Mouse (Mus musculus) midbrain, embryonic 15.5 days (tissue): ENCODE results near the gene Tex46. TPM values are rescaled to one million over a fixed set of nuclear protein-coding genes. Genes with fewer than 3 reads are reported as not detected.

Experiments
- ATAC-seq: fragments of 200-750 bp; cut with Nextera tagmentation; replicated peaks from 2 replicates; pipeline ENCODE4 v1.8.0; 2017; ENCODE audit warnings: moderate TSS enrichment
- H3K27ac ChIP-seq: fragments of 300-500 bp; sonication (generic); 2 replicates; pipeline ENCODE4 v1.5.1; 2015; ENCODE audit warnings: mild to moderate bottlenecking, inconsistent platforms
- H3K27me3 ChIP-seq: fragments of 300-500 bp; sonication (generic); replicated peaks from 2 replicates; pipeline ENCODE4 v1.6.1; 2015; ENCODE audit warnings: inconsistent platforms
- H3K36me3 ChIP-seq: fragments of 300-500 bp; sonication (generic); replicated peaks from 2 replicates; pipeline ENCODE4 v1.6.1; 2015; ENCODE audit warnings: inconsistent platforms
- H3K4me1 ChIP-seq: fragments of 300-500 bp; sonication (generic); 2 replicates; pipeline ENCODE4 v1.6.1; 2015; ENCODE audit warnings: inconsistent platforms
- H3K4me2 ChIP-seq: fragments of 300-500 bp; sonication (generic); 2 replicates; pipeline ENCODE4 v1.6.1; 2015; ENCODE audit warnings: inconsistent platforms, mild to moderate bottlenecking, moderate library complexity
- H3K4me3 ChIP-seq: fragments of 300-500 bp; sonication (generic); 2 replicates; pipeline ENCODE4 v1.5.1; 2015; ENCODE audit warnings: mild to moderate bottlenecking, inconsistent platforms
- H3K9ac ChIP-seq: fragments of 300-500 bp; sonication (generic); 2 replicates; pipeline ENCODE4 v1.6.1; 2015; ENCODE audit warnings: mild to moderate bottlenecking, inconsistent platforms
- H3K9me3 ChIP-seq: fragments of 300-500 bp; sonication (generic); 2 replicates; pipeline ENCODE4 v1.6.1; 2016; ENCODE audit warnings: inconsistent platforms
- WGBS: fragments of 180-500 bp; shearing (Covaris S2); methylation state at CpG from one replicate; pipeline ENCODE4 v1.1.7; 2015; ENCODE audit warnings: mixed read lengths; 5-methylcytosine and 5-hydroxymethylcytosine counted together
- polyA plus RNA-seq: library from polyadenylated mRNA; unstranded; fragments of >200 nt; fragmentation: Nextera tagmentation; extraction: Ambion mirVana; gene quantifications from 2 replicates; pipeline ENCODE4 v1.2.1, GENCODE M21; 2015

Gene Tex46
- polyA plus RNA-seq, 1 experiment from 2014 or later = not detected

DNA sequence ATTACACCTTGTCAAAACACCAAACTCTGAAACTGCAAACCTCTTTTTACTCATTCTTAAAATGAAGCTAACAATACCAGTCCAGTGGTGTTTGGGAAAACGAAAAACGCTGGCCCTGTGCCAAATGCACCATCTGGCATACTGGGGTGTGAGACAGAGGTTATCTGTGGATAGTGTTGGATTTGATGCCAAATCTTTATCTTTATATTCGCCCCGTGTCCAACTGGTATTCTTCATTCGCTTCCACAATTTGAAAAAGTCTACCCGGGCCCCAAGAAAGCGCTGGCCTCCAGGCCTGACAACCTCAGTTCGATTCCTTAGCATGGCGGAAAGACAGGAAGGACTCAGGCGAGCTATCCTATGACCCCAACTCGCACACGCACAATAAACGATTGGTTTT lies 8.8 kb upstream of the Tex46 start:
- Histone ChIP-seq H3K4me2 (peak overlapping the region; percentile 66), H3K4me1 (peaks cover 25% of the 10 kb centered on the region), H3K27ac (peak overlapping the region; percentile 93), H3K36me3 (no peaks in the 10 kb centered on the region), H3K9me3 (no peaks in the 10 kb centered on the region), H3K4me3 (peak overlapping the region; percentile 98), H3K27me3 (no peaks in the 10 kb centered on the region), H3K9ac (peak overlapping the region; percentile 100)
- under 1% methylated on average over 13 of the region's 13 CpGs for WGBS
- ATAC-seq = no peak

- ATAC-seq = peak; percentile 72
- H3K27me3 ChIP-seq = no peaks in the 10 kb centered on the region
- H3K36me3 ChIP-seq = no peaks in the 10 kb centered on the region
- H3K4me2 ChIP-seq = peak overlapping the region; percentile 66
- H3K9ac ChIP-seq = peak overlapping the region; percentile 100
- H3K9me3 ChIP-seq = no peaks in the 10 kb centered on the region
- H3K27ac ChIP-seq = peak overlapping the region; percentile 93
- peak overlapping the region; percentile 98 for H3K4me3 ChIP-seq
- under 1% methylated on average over 48 of the region's 68 CpGs for WGBS
- peaks cover 25% of the 10 kb centered on the region for H3K4me1 ChIP-seq
Measured at GRCm38 (mm10) chr4:136602018-136602554, 8.2 kb upstream of the Tex46 start.

- peak within 1 kb of the TSS; percentile 66 for H3K4me2 ChIP-seq
- ATAC-seq = peak; percentile 91
- H3K9me3 ChIP-seq = no peaks in the 10 kb centered on the region
- peak within 1 kb of the TSS; percentile 98 for H3K4me3 ChIP-seq
- H3K27ac ChIP-seq = peak within 1 kb of the TSS; percentile 93
- no peaks in the 10 kb centered on the region for H3K36me3 ChIP-seq
- peaks cover 22% of the 10 kb centered on the region for H3K4me1 ChIP-seq
- H3K27me3 ChIP-seq = no peaks in the 10 kb centered on the region
- WGBS = under 1% methylated on average over 45 of the region's 45 CpGs
- peak within 1 kb of the TSS; percentile 100 for H3K9ac ChIP-seq
Measured at GRCm38 (mm10) chr4:136602568-136602967, 7.7 kb upstream of the Tex46 start, which contains the start of gene Kdm1a. TSS of gene Kdm1a (minus strand) at chr4:136602723.

- Histone ChIP-seq H3K27me3 (no peaks in the 10 kb centered on the region), H3K27ac (no peak overlapping the region), H3K4me2 (no peak overlapping the region), H3K9me3 (no peaks in the 10 kb centered on the region), H3K4me3 (no peak overlapping the region), H3K4me1 (peaks cover 3% of the 10 kb centered on the region), H3K36me3 (no peaks in the 10 kb centered on the region), H3K9ac (no peak overlapping the region)
- ATAC-seq = no peak
- WGBS = 91% methylated on average over 19 of the region's 19 CpGs
Measured at GRCm38 (mm10) chr4:136605756-136606485, 4.3 kb upstream of the Tex46 start.

- H3K27me3 ChIP-seq = no peaks in the 10 kb centered on the region
- no peak for ATAC-seq
- H3K4me3 ChIP-seq = no peak overlapping the region
- 63% methylated on average over 7 of the region's 7 CpGs for WGBS
- H3K9ac ChIP-seq = no peak overlapping the region
- H3K4me1 ChIP-seq = no peaks in the 10 kb centered on the region
- H3K27ac ChIP-seq = no peak overlapping the region
- no peak overlapping the region for H3K4me2 ChIP-seq
- H3K36me3 ChIP-seq = no peaks in the 10 kb centered on the region
- no peaks in the 10 kb centered on the region for H3K9me3 ChIP-seq
Measured at GRCm38 (mm10) chr4:136613657-136614056, 3.4 kb downstream of the Tex46 start.

GRCm38 (mm10) chr4:136621336-136621735 lies 11.1 kb downstream of the Tex46 start:
- no peaks in the 10 kb centered on the region for H3K9me3 ChIP-seq
- WGBS = 0% methylated on average over 1 of the region's 1 CpGs
- H3K9ac ChIP-seq = no peak overlapping the region
- 0 out of 2 replicates have a peak, but pooled peaks have one; percentile 11 for ATAC-seq
- H3K27me3 ChIP-seq = no peaks in the 10 kb centered on the region; the same call in 1 of the 2 replicates
- H3K27ac ChIP-seq = no peak overlapping the region
- H3K4me2 ChIP-seq = no peak overlapping the region
- H3K4me3 ChIP-seq = no peak overlapping the region
- no peaks in the 10 kb centered on the region for H3K4me1 ChIP-seq
- no peaks in the 10 kb centered on the region for H3K36me3 ChIP-seq

GRCm38 (mm10) chr4:136621956-136622355 lies 11.7 kb downstream of the Tex46 start:
- ATAC-seq = no peak

DNA sequence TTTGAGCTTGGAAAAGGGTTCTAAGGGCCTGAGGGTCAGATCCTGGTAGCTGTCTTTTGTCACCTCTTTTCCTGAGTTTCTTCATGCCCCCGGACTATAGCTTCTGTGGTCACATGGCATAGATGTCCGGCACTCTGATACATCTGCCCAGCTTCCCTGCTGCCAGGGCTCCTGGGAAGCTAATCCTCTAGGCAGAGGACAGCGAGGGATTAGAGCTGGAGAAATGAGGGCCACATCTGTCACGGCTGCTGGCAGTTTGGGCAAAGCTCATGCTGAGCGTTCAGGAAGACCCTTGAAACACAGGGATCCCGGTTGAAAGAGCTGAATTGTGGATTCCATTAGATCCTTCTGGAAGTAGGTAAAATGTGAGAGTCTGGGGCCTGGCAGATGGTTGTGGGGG lies 12.2 kb downstream of the Tex46 start, which contains the start of gene Lactbl1:
Gene Lactbl1 (plus strand): TSS at position 234 of the 400 bp plus-strand sequence.
- Histone ChIP-seq H3K36me3 (no peaks in the 10 kb centered on the region), H3K27me3 (no peaks in the 10 kb centered on the region; the same call in 1 of the 2 replicates), H3K9ac (no peak within 1 kb of the TSS), H3K4me3 (no peak within 1 kb of the TSS), H3K4me2 (no peak within 1 kb of the TSS), H3K9me3 (no peaks in the 10 kb centered on the region), H3K27ac (no peak within 1 kb of the TSS), H3K4me1 (no peaks in the 10 kb centered on the region)
- 22% methylated on average over 6 of the region's 6 CpGs for WGBS
- no peak for ATAC-seq

More at GRCm38 (mm10) chr4:136621956-136622355, 11.7 kb downstream of the Tex46 start:
- Histone ChIP-seq H3K9me3 (no peaks in the 10 kb centered on the region), H3K4me3 (no peak overlapping the region), H3K27me3 (no peaks in the 10 kb centered on the region; the same call in 1 of the 2 replicates), H3K4me2 (no peak overlapping the region), H3K9ac (no peak overlapping the region), H3K36me3 (no peaks in the 10 kb centered on the region), H3K27ac (no peak overlapping the region), H3K4me1 (no peaks in the 10 kb centered on the region)
- WGBS = 57% methylated on average over 5 of the region's 5 CpGs

- Histone ChIP-seq H3K4me2 (no peak overlapping the region), H3K36me3 (no peaks in the 10 kb centered on the region), H3K4me1 (0 out of 2 replicates have a peak, but pooled peaks cover 4% of the 10 kb centered on the region), H3K9ac (no peak overlapping the region), H3K27ac (no peak overlapping the region), H3K27me3 (no peaks in the 10 kb centered on the region; the same call in 1 of the 2 replicates), H3K9me3 (no peaks in the 10 kb centered on the region), H3K4me3 (no peak overlapping the region)
- no peak for ATAC-seq
- 74% methylated on average over 6 of the region's 6 CpGs for WGBS
Measured at GRCm38 (mm10) chr4:136626590-136626989, 16.4 kb downstream of the Tex46 start.

DNA sequence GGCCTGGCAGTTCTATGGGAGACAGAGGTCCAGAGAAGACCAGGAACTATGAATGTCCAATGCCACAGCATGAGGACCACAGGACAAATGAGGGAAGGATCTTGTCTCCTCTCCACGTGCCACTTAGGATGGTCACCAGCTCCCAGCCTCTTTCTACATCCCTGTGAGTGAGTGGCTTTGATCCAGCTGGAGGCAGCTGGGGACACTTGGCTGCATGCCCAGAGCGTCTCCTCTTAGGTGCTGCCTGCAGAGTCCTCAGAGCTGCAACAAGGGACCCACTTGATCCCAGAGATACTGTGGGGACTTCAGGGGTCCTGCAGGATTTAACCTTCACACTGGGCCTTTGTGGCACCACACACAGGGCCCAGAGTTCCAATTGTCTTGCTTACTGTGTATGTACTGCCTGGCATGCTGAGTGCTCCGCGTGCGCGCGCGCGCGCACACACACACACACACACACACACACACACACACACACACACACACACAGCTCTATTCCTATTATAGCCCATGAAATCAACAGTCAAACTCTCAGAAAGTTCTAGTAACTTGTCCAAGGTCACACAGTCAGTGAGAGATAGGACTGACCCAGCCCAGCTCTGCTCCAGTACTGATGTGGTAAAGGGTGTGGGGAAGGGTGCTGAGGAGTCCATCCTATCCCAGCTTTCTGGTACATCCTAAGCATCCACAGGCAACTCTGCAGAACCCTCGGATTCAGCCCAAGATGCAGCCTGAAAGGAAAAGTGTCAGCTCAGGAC lies 21.2 kb downstream of the Tex46 start:
- no peak overlapping the region for H3K27ac ChIP-seq

GRCm38 (mm10) chr4:136635995-136636394 lies 25.8 kb downstream of the Tex46 start:
- no peak for ATAC-seq
- Histone ChIP-seq H3K4me2 (no peak overlapping the region), H3K9ac (no peak overlapping the region), H3K36me3 (no peaks in the 10 kb centered on the region), H3K27ac (no peak overlapping the region), H3K4me3 (no peak overlapping the region), H3K27me3 (peaks cover 13% of the 10 kb centered on the region; the same call in 1 of the 2 replicates), H3K4me1 (peaks cover 27% of the 10 kb centered on the region), H3K9me3 (no peaks in the 10 kb centered on the region)

More for the DNA sequence above, 21.2 kb downstream of the Tex46 start:
- H3K4me3 ChIP-seq = no peak overlapping the region
- ATAC-seq = no peak
- no peak overlapping the region for H3K9ac ChIP-seq
- no peaks in the 10 kb centered on the region for H3K36me3 ChIP-seq
- H3K4me2 ChIP-seq = no peak overlapping the region
- 68% methylated on average over 10 of the region's 11 CpGs for WGBS
- H3K27me3 ChIP-seq = 0 out of 2 replicates have a peak, but pooled peaks cover 11% of the 10 kb centered on the region
- H3K4me1 ChIP-seq = 0 out of 2 replicates have a peak, but pooled peaks cover 4% of the 10 kb centered on the region
- H3K9me3 ChIP-seq = no peaks in the 10 kb centered on the region

DNA sequence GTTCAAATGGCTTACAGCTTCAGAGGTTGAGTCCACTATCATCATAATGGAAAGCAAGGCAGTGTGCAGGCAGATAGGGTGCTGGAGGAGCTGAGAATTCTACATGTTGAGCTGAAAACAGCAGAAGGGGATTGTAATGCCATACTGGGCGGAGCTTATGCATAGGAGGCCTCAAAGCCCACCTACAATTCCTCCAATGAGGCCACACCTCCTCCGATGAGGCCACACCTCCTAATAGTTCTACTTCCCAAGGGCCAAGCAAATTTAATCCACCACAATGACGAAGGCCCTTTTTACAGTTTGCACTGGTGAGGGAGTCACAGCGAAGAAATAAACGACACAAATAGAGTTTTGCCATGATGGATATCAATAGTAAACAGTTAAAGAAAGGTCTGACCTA lies 26.3 kb downstream of the Tex46 start:
- Histone ChIP-seq H3K4me1 (peaks cover 24% of the 10 kb centered on the region), H3K4me3 (no peak overlapping the region), H3K27me3 (peaks cover 13% of the 10 kb centered on the region; the same call in 1 of the 2 replicates), H3K4me2 (peak overlapping the region; percentile 80; the same call in 1 of the 2 replicates), H3K9ac (no peak overlapping the region), H3K27ac (no peak overlapping the region), H3K36me3 (no peaks in the 10 kb centered on the region), H3K9me3 (no peaks in the 10 kb centered on the region)
- 64% methylated on average over 5 of the region's 5 CpGs for WGBS
- no peak for ATAC-seq
